Mouse (Mus musculus): ENCODE data around the gene Stx2.

Stx2 gene

GRCm38 (mm10) chr5:128952291-128953195 lies 55.8 kb downstream of the Stx2 start:
- peak; percentile 39 for DNase-seq (ENCODE audit: low spot score)

GRCm38 (mm10) chr5:128951472-128951871 lies 56.9 kb downstream of the Stx2 start:
- DNase-seq (ENCODE audit: low spot score) = no peak

DNA sequence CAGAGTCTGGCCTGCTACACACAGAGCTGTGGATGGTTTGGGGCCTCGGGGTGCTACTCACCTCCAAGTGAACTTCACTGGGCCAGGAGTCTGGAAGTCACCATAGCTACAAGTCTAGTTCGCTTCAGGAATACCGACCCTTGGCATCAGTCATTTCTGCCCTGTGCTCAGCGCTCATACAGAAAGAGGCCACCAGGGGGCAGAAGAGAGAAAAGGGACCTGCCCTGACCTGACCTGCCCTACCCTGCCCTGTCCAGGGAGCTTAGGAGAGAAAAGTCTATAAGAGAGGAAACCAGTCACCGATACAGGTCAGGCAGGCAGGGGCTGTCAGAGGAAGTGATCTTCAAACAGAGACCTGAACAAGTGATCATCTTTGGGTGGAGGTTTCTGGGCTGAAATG lies 61.3 kb downstream of the Stx2 start:
- no peak for DNase-seq (ENCODE audit: low spot score)

GRCm38 (mm10) chr5:128940436-128940835 lies 67.9 kb downstream of the Stx2 start:
- no peak for DNase-seq (ENCODE audit: low spot score)

GRCm38 (mm10) chr5:128935359-128935899 lies 72.9 kb downstream of the Stx2 start:
- peak; percentile 59 for DNase-seq (ENCODE audit: low spot score)
